Mouse (Mus musculus) heart, adult 2 months (tissue): ENCODE measurements around the gene Rbmx.

Experiments used
- CTCF ChIP-seq: fragments of 200-600 bp; IDR thresholded peaks from 2 replicates; pipeline ENCODE4 v1.8.1; 2022; ENCODE audit warnings: antibody characterized with exemption, mild to moderate bottlenecking, moderate library complexity
- EP300 ChIP-seq: fragments of 200-500 bp; IDR thresholded peaks from 2 replicates; pipeline ENCODE4 v1.6.1; 2011; ENCODE audit warnings: low read depth, low read length, control low read depth; ENCODE audit not compliant: insufficient read depth
- POLR2A ChIP-seq: fragments of 200-500 bp; IDR thresholded peaks from 2 replicates; pipeline ENCODE4 v1.6.1; 2011; ENCODE audit warnings: mild to moderate bottlenecking, low read depth, low read length, control low read depth; ENCODE audit not compliant: insufficient read depth

- 0 out of 2 replicates have a peak, but pooled peaks have one; percentile 9 for TF ChIP-seq CTCF
- no peak for TF ChIP-seq EP300
- no peak for TF ChIP-seq POLR2A
Observed at GRCm38 (mm10) chrX:57336958-57337357, 55.9 kb downstream of the Rbmx start.
